Mouse (Mus musculus) gastrocnemius, postnatal 4 days (tissue): Measurements from ENCODE around the gene Ldhd. TPM values are rescaled to one million over a fixed set of nuclear protein-coding genes. Genes with fewer than 3 reads are reported as not detected.

ENCODE experiments used
- DNase-seq, 2 experiments: peaks; one replicate each; pipeline ENCODE4 v3.0.0; 2021 to 2022; ENCODE audit warnings: low spot score in 2 of 2, mixed read lengths in 2 of 2
- total RNA-seq, 2 experiments: library from RNA; stranded (reverse); gene quantifications; 2 replicates each; pipeline ENCODE4 v1.2.3; 2021

Ldhd gene
- total RNA-seq, 2 experiments from 2014 or later = 3.7 TPM

DNA sequence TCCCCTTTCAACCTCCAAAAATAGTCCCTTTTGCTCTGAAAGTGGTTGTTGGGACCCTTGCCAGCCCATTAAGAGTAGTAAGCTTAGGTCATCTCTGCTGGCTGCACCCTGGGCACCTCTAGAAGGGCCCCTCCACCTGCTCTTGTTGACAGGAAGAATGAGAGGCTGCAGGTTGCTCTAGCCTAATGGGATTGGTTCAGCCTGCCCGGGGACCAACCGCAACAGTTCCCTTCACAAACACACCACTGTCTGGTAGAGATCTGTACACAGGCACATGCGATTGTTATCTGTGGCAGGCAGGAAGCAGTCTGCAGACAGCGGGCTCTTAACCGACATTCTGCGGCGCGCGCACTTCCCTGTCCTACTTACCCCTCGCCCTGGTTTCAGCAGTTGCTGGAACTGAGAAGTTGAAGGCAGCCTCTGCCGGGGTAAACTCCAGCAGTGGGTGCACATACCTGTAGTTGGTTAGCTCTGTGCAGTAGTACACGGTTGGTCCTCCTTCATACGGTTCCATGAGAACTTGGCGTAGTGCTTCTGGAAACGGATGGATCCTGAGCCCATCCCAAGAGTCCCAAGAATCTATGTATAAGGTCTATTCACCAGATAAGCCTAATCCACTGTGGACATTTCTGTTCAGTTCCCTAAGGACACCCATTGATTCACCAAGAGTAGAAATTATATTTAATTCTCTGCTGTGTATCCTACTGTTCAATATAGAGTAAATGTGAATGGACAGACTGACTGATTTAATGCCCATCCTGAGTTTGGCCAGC lies 34.3 kb downstream of the Ldhd start:
- DNase-seq = no peak

DNA sequence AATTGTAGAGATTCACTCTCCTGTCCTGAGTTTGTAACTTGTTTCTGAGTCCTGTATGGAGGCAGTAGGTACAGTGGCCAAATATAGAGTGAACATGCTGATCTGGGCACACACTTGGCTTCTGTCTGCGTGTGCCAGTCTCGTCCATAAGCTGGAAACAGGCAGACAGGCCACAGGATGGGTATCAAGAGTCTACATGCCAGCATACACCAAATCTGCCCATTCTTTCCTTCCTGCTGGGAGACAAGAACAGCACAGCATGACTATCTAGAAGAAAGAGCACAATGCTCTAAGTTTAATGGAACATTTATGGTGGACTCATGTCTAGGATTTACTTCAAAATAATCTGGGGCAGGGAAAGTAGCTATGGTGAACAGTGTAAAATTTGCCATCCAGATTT lies 35.2 kb downstream of the Ldhd start:
- DNase-seq = no peak

DNA sequence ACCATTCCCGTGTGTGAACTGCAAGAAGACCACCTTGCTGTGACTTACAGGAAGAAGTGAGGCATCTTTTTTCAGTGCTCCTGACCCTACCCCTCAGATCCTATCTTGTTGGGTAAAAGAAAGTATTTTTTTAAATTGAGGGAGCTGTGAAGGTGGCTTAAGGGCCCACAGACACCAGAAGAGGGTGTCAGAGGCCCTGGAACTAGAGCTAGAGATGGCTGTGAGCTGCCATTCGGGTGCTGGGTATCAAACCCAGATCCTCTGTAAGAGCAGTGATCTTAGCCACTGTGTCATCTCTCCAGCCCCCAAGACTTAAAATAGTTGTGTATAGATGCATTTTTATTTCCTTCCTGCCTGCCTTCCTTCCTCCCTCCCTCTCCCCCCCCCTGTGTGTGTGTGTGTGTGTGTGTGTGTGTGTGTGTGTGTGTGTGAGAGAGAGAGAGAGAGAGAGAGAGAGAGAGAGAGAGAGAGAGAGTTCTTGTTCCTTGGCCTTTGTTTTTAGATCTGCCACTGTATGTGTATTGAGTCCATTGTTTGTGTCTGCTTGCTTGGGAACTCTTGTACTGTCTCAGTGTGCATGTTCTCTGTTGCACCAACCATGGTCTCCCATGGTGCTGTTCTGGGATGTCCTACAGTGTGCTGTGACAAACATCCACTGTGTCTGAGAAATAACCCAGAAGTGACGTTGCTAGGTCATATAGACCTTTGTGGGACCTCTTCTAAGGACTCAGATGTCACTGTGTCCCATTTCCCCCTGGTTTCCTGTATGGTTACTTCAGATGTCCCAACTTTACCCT lies 35.9 kb downstream of the Ldhd start:
- DNase-seq = no peak

DNA sequence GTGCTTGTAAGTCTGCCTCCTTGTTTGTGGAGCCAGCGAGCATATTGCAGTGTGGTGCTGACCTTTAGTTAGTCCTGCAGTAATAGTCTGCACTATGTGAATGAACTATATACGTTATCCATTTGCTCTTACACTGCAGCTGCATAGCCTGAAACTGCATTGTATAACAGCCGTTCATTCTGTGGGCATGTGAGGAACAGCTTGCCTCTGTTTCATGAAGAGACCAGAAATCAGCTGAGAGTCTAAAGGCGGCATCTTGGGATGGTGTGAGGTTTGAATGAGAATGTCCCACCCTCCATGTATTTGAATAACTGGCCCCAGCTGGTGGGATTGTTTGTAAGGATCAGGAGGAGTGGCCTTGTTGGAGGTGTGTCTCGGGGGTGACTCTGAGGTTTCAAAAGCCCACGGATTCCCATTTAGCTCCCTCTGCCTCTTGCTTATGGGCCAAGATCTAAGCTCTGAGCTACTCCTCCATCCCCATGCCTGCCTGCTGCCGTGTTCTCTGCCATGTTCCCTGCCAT lies 37.7 kb downstream of the Ldhd start:
- DNase-seq = no peak

DNA sequence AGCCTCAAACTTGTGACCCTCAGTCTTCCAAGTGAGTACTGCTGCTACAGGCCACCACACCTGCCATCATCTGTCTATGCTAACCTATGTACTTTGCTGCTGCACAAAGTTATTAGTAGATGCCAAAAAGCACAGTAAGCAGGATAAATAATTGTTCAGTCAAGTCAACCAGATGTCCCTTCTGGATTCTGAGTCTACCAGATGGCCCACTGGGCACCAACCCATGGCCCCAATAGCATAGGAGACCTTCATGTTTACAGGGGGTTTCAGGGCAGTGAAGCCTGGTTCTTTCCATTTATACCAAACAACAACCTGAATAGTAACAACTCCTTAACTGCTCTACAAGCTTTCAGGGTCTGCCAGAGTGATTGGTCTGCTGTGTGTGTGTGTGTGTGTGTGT lies 39.0 kb downstream of the Ldhd start:
- DNase-seq = no peak

DNA sequence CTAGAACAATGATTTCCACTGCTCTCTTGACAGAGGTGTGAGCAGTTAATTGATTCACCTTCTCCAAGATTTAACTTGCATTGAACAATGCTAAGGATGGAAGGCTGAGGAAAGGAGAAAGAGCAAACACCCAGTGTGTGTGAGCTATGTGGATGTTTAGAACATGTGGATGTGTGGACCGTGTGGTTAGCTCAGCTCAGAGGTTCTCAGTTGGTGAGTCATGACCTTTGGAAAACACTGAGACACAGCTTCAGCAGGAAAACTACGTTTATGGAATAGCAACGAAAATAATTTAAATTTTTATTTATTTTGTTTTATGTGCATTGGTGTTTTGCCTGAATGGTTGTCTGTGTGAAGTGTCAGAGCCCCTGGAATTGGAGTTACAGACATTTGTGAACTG lies 40.0 kb downstream of the Ldhd start:
- DNase-seq = no peak

DNA sequence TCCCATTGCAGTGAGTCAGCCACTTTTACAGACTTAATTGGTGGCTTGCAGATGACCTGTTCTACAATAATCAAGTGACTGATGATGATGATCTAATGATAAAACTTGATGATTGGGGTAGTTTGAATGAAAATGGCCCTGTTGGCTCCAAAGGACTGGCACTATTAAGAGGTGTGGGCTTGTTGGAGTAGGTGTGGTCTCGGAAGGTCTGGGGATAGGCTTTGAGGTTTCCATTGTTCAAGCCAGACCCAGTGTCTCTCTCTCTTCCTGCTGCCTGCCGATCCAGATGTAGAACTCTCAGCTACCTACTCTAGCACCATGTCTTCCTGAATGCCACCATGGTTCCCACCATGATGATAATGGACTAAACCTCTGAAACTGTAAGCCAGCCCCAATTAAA lies 41.8 kb downstream of the Ldhd start:
- DNase-seq = no peak

DNA sequence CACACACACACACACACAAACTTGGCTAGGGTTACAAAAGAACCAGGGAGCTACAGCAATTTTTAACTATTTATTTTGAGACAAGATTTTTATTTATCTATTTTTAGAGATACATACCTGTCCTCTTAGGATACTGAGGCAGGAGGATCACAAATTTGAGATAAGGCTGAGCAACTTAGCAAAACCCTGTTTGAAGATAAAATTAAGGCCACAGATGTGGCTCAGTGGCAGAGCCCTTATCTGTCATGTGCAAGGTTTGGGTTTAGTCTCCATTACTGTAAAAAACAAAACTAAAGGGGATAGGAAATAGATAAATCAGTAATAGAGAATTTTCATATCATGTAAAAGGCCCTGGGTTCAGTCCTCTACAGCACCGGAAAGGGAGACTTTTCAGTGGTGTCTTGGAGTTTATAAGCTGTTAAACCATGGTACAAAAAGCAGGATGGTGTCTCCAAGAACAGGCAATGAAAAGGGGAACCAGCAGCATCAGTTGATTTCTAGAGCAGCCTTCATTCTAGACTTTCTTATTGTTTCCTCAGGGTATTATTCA lies 42.6 kb downstream of the Ldhd start:
- DNase-seq = no peak

DNA sequence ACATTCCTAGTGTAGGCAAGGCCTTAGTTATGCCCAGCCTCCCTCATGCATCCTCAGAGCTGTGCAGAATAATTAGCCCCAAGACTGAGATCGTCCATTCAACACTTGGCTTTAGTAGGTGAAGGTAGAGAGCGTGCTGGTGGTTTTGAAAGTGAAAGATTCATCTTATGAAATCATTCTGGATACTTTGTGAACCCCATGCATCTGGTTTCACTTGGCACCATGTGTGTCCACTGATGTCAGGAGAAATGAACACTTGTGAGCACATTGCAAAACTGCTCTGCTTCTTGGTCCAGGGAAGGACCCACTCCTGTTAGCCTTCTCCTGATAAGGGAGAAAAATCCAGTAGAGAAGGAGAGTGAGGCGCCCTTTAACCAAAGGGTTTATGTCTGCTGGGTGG lies 45.2 kb downstream of the Ldhd start:
- no peak for DNase-seq

DNA sequence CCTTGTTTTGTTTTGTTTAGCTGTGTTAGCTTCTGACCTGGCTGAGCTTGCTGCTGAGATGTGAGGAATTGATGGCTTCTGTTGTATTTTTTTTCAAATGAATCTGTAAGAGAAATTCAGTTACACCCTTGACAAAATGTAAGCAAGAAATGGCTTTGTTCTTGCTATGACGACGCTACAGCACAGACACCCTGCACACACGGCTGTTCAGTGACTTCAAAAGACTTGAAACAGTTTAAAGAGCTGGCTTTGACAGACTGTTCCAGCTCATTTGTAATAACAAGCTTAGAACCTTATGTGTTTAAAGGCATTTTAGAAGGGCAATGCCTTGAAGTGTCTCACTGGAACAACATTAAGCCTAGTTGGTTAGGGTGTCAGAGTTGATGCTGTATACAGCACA lies 47.8 kb downstream of the Ldhd start:
- DNase-seq = no peak

DNA sequence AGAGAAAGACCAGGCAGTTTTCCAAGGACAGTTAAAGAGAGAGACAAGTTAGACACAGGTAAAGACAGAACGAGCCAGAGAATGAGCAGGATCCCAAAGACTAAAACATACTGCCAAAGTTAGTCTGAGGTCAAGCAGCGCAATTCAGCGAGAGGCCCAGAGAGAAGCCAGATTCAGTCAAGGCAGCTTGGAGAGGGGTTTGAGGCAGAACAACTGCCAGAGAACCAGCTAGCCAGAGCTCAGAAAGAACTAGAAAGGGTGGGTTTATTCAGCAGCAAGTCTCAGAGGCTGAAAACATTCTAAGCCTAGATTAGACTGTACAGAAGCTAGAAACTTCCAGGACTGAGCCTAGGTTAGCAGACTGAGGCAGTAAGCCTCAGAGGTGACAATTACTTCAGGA lies 49.9 kb downstream of the Ldhd start:
- no peak for DNase-seq

DNA sequence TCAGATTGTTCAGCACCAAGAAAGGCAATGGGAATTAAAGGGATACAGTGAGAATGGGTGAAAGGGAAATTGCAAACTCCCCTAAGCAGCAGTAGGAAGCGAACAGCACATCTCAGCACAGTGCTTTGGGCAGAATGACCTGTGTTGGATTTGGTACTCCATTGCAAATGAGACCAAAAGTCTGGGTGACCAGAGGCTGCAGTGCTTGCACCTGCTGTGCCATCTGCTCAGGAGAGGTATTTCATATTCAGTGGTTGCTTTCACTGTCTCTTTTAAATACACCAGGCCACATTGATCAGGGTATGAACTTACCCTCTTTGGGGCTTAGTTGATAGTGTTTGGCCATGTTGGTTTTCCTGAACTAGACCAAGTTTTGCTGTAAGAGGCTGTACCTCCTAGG lies 50.9 kb downstream of the Ldhd start:
- no peak for DNase-seq

DNA sequence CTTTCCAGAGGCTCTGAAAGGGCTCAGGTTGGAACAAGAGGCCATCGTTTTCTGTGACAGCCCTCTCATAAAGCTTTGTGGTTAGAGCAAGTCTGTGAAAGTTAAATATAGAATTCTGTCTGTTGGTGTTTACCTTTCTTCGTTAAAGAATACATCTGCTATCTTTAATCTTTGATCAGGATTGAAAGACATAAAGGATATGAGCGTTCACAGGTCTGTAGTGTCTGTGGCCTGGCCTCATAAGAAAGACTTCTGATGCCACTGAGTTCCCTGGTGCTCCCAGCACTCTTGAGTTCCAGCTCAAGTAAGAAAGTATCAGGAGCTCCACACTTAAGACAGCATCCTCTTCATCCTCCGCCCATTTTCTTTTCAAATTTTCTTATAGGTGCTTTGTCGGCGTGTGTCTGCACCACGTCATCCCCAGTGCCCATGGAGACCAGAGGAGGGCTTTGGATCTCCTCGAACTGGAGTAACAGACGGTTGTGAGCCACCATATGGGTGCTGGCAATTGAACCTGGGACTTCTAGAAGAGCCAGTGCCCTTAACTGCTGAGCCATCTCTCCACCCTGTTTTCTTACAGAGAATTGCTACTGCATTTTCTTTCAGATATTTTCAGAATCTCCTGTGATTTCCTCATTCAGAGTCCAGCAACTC lies 52.2 kb downstream of the Ldhd start:
- no peak for DNase-seq

DNA sequence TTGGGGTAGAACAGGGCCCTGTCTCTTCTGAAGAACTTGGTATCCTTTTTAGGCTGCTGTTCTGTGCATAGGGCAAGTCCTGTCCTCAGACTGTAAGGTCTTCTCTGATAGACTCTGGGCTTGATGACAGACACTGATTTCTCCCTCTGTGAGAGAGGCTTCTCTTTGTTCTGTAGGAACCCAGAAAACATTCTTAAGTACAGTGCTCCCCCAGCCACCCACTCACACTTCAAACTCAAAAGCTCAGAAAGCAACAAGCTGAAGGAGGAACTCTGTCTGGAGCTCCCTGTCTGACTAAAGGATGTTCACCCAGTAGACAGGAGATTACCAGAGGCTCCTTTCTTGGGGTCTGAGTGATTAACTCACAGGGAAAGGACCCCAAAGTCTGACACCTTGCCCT lies 53.7 kb downstream of the Ldhd start:
- DNase-seq = no peak

DNA sequence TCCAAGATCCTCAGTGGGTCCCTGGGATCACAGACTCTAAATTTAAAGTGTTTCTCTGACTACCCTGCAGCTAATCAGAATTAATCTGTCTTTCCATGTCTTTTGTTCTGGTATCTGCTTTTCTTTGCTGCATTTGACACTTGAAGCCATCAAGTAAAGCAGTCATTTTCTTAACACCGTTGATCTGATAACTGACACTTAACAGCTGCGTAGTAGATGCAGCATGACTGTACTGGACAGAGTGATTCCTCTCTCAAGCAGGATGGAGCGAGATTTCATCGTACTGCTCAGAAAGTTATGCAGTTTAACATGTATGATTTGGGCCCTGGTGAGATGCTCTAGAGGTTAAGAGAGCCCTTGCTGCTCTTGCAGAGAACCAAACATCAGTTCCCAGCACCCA lies 54.7 kb downstream of the Ldhd start:
- DNase-seq = no peak

DNA sequence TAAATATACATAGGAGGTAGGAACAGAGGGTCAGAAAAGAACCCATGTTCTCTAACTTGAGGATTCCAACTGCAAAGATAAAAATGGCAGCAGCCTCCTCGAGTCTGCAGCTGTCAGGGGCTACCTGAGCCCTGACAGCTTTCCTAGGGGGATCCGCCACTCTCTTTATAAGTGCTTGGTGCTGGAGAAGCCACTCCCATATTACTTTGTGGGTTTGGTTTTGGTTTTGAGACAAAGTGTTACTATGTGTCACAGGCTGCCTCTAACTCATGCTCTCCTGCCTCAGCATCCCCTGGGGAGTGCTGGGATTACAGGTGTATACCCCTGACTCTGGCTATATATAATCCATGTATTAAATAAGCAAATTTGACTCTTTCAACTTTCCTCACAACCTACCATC lies 56.2 kb downstream of the Ldhd start:
- DNase-seq = no peak

Other genes with a start within 250 kb of the Ldhd start
- 1 to 10 TPM; 3.9 to 4.2 TPM for gene Fa2h, start 236.6 kb downstream of the Ldhd start, total RNA-seq
- 10 to 100 TPM; 13.0 to 13.3 TPM for gene Wdr59, start 108.3 kb downstream of the Ldhd start, total RNA-seq
- gene Znrf1, start 94.3 kb downstream of the Ldhd start, total RNA-seq = 10 to 100 TPM; 69.2 to 70.8 TPM
- gene Zfp1, start 13.0 kb upstream of the Ldhd start, total RNA-seq = 10 to 100 TPM; 10.1 to 11.4 TPM
- under 1 TPM in 1 of 2 experiments, not detected in 1; 0.32 TPM for gene Ctrb1, start 60.6 kb upstream of the Ldhd start, total RNA-seq
- gene Bcar1, start 113.4 kb upstream of the Ldhd start, total RNA-seq = 10 to 100 TPM; 35.1 to 36.5 TPM
- gene Cfdp1, start 223.9 kb upstream of the Ldhd start, total RNA-seq = 10 to 100 TPM; 59.8 to 67.7 TPM
- gene Tmem170, start 246.4 kb upstream of the Ldhd start, total RNA-seq = 1 to 10 TPM; 2.0 to 2.9 TPM